Mouse (Mus musculus) ES-CJ7 (cell line): ENCODE measurements around the gene Marveld1.

Experiments
- DNase-seq: peaks from one replicate; pipeline ENCODE4 v3.0.0; 2011; ENCODE audit warnings: low read depth, low spot score

The Marveld1 gene

GRCm38 (mm10) chr19:42147170-42147768, at the start of gene Marveld1:
Marveld1 (plus strand) TSS chr19:42147400.
- no peak for DNase-seq

- DNase-seq: no peak
Measured at GRCm38 (mm10) chr19:42099406-42099805, 47.8 kb upstream of the Marveld1 start.

- DNase-seq: no peak
Measured at GRCm38 (mm10) chr19:42104681-42105080, 42.5 kb upstream of the Marveld1 start.

GRCm38 (mm10) chr19:42115783-42116335, 31.3 kb upstream of the Marveld1 start:
- no peak for DNase-seq

GRCm38 (mm10) chr19:42118142-42118541, 29.1 kb upstream of the Marveld1 start:
- no peak for DNase-seq

GRCm38 (mm10) chr19:42118596-42118995, 28.6 kb upstream of the Marveld1 start:
- no peak for DNase-seq

- DNase-seq: no peak
Measured at GRCm38 (mm10) chr19:42120451-42120850, 26.7 kb upstream of the Marveld1 start.

- no peak for DNase-seq
Measured at GRCm38 (mm10) chr19:42124684-42125083, 22.5 kb upstream of the Marveld1 start.

GRCm38 (mm10) chr19:42125501-42126218, 21.5 kb upstream of the Marveld1 start:
- DNase-seq: no peak

GRCm38 (mm10) chr19:42126219-42126605, 21.0 kb upstream of the Marveld1 start:
- DNase-seq: no peak

GRCm38 (mm10) chr19:42127024-42127423, 20.2 kb upstream of the Marveld1 start:
- DNase-seq: no peak

- DNase-seq: no peak
Measured at GRCm38 (mm10) chr19:42128052-42128740, 19.0 kb upstream of the Marveld1 start.

- peak; percentile 100 for DNase-seq
Measured at GRCm38 (mm10) chr19:42128787-42129508, 18.3 kb upstream of the Marveld1 start, which contains the start of gene Avpi1. Avpi1 (minus strand) TSS chr19:42129059.

GRCm38 (mm10) chr19:42129509-42130293, 17.5 kb upstream of the Marveld1 start:
- peak; percentile 64 for DNase-seq

- no peak for DNase-seq
Measured at GRCm38 (mm10) chr19:42130294-42130606, 16.9 kb upstream of the Marveld1 start.

- DNase-seq: no peak
Measured at GRCm38 (mm10) chr19:42131101-42131500, 16.1 kb upstream of the Marveld1 start.

- DNase-seq: no peak
Measured at GRCm38 (mm10) chr19:42135070-42135469, 12.1 kb upstream of the Marveld1 start.

- peak; percentile 97 for DNase-seq
Measured at GRCm38 (mm10) chr19:42136126-42136525, 11.1 kb upstream of the Marveld1 start.

- DNase-seq: no peak
Measured at GRCm38 (mm10) chr19:42137167-42137672, 10.0 kb upstream of the Marveld1 start.

- no peak for DNase-seq
Measured at GRCm38 (mm10) chr19:42138517-42139285, 8.5 kb upstream of the Marveld1 start.
